22 mouse cellular contexts compared by ENCODE assay signal in the genomic region with DNA sequence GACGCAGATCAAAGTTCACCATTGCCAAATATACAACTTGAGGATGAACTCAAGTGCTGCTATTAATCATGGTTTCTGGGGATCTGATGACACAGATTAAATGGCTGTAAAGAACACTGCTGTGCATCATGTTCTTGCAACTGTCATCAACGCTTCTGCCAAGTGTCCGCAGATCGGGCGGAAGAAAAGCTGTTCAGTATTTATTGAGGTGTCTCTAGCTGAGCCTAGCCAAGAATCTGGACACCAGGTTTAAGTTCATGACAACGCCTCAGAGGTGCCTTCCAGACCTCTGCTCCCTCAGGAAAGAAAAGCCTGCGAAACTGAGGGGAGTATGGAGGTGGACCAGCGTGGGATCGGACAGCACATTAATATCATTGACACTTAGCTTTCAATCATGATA. TPM values are rescaled to one million over a fixed set of nuclear protein-coding genes. Genes with fewer than 3 reads are reported as not detected.
DNase-seq lines count a peak whose midpoint lies in the region; ATAC-seq and TF ChIP-seq lines count a peak whose summit lies in the region.
"Had no signal": no experiment of that assay in that cellular context is flagged by ENCODE, and none has a peak within 500 bp of the region (broad histone marks: within the 10 kb centered on the region; RNA-seq: fewer than 3 reads in every experiment).

No protein-coding gene starts in this region.

- 74% methylated on average over 9 of the region's 9 CpGs for WGBS in hindbrain, postnatal 0 days
- WGBS in hindbrain, embryonic 14.5 days = 88% methylated on average over 9 of the region's 9 CpGs
- 93% methylated on average over 9 of the region's 9 CpGs for WGBS in midbrain, embryonic 11.5 days
- WGBS in midbrain, embryonic 16.5 days = 93% methylated on average over 9 of the region's 9 CpGs

- H3K27me3 ChIP-seq in hindbrain, postnatal 0 days (ENCODE audit: insufficient read depth, low read length) = no peaks in the 10 kb centered on the region
- H3K27me3 ChIP-seq in hindbrain, embryonic 14.5 days (ENCODE audit: control insufficient read depth, insufficient read depth, low read length) = no peaks in the 10 kb centered on the region
- no peaks in the 10 kb centered on the region for H3K27me3 ChIP-seq in midbrain, embryonic 11.5 days (ENCODE audit: control insufficient read depth, insufficient read depth, low read length)
- no peaks in the 10 kb centered on the region for H3K27me3 ChIP-seq in midbrain, embryonic 16.5 days (ENCODE audit: control insufficient read depth, insufficient read depth, low read depth, low read length)
- H3K27me3 ChIP-seq: embryonic facial prominence, embryonic 12.5 days; forebrain, embryonic 13.5 days; forebrain, embryonic 15.5 days had no signal

- no peak for ATAC-seq in hindbrain, postnatal 0 days
- ATAC-seq in hindbrain, embryonic 14.5 days (ENCODE audit: low FRiP score) = no peak
- no peak for ATAC-seq in midbrain, embryonic 11.5 days (ENCODE audit: low FRiP score)
- no peak for ATAC-seq in midbrain, embryonic 16.5 days
- ATAC-seq: activated CD4-positive, CD25-positive, alpha-beta regulatory T cell, adult 4 months; forebrain, embryonic 13.5 days; forebrain, embryonic 15.5 days; forebrain, postnatal 0 days had no signal

- H3K9ac ChIP-seq in hindbrain, postnatal 0 days (replicated peaks; ENCODE audit: low read length) = no peak overlapping the region
- H3K9ac ChIP-seq in hindbrain, embryonic 14.5 days = no peak overlapping the region
- no peak overlapping the region for H3K9ac ChIP-seq in midbrain, embryonic 11.5 days (ENCODE audit: low read length)
- H3K9ac ChIP-seq in midbrain, embryonic 16.5 days (ENCODE audit: low read depth, low read length) = no peak overlapping the region
- H3K9ac ChIP-seq: embryonic facial prominence, embryonic 12.5 days; forebrain, embryonic 13.5 days; forebrain, embryonic 15.5 days; forebrain, postnatal 0 days had no signal

- no peak overlapping the region for H3K27ac ChIP-seq in hindbrain, postnatal 0 days
- H3K27ac ChIP-seq in hindbrain, embryonic 14.5 days = no peak overlapping the region
- H3K27ac ChIP-seq in midbrain, embryonic 11.5 days (ENCODE audit: low read depth, low read length) = no peak overlapping the region
- no peak overlapping the region for H3K27ac ChIP-seq in midbrain, embryonic 16.5 days (ENCODE audit: low read length)
- H3K27ac ChIP-seq: embryonic facial prominence, embryonic 10.5 days; embryonic facial prominence, embryonic 12.5 days; forebrain, embryonic 13.5 days; forebrain, embryonic 15.5 days had no signal

- no peaks in the 10 kb centered on the region for H3K4me1 ChIP-seq in hindbrain, postnatal 0 days (ENCODE audit: insufficient read depth, low read length)
- no peaks in the 10 kb centered on the region for H3K4me1 ChIP-seq in hindbrain, embryonic 14.5 days (replicated peaks; ENCODE audit: control insufficient read depth, insufficient read depth, low read length)
- no peaks in the 10 kb centered on the region for H3K4me1 ChIP-seq in midbrain, embryonic 11.5 days (ENCODE audit: control insufficient read depth, insufficient read depth, low read length)
- H3K4me1 ChIP-seq in midbrain, embryonic 16.5 days (ENCODE audit: control insufficient read depth, insufficient read depth, low read length) = no peaks in the 10 kb centered on the region
- H3K4me1 ChIP-seq: forebrain, embryonic 13.5 days; forebrain, embryonic 15.5 days had no signal

- H3K4me2 ChIP-seq in hindbrain, postnatal 0 days (ENCODE audit: low read depth, low read length) = no peak overlapping the region
- no peak overlapping the region for H3K4me2 ChIP-seq in hindbrain, embryonic 14.5 days (replicated peaks)
- no peak overlapping the region for H3K4me2 ChIP-seq in midbrain, embryonic 11.5 days
- no peak overlapping the region for H3K4me2 ChIP-seq in midbrain, embryonic 16.5 days (ENCODE audit: low read length)
- H3K4me2 ChIP-seq: embryonic facial prominence, embryonic 12.5 days; forebrain, embryonic 13.5 days; forebrain, embryonic 15.5 days had no signal

- TF ChIP-seq CTCF in hindbrain, postnatal 0 days (IDR thresholded peaks at IDR 0.05; ENCODE audit: low read depth) = no peak

- no peaks in the 10 kb centered on the region for H3K9me3 ChIP-seq in hindbrain, postnatal 0 days (ENCODE audit: low read length)
- H3K9me3 ChIP-seq in hindbrain, embryonic 14.5 days (ENCODE audit: control insufficient read depth, low read length) = no peaks in the 10 kb centered on the region
- H3K9me3 ChIP-seq in midbrain, embryonic 11.5 days (ENCODE audit: control insufficient read depth, low read length) = no peaks in the 10 kb centered on the region
- no peaks in the 10 kb centered on the region for H3K9me3 ChIP-seq in midbrain, embryonic 16.5 days (replicated peaks; ENCODE audit: control insufficient read depth, low read length, poor library complexity, severe bottlenecking)
- H3K9me3 ChIP-seq: embryonic facial prominence, embryonic 10.5 days; embryonic facial prominence, embryonic 12.5 days; forebrain, embryonic 13.5 days; forebrain, embryonic 15.5 days had no signal

- no peaks in the 10 kb centered on the region for H3K36me3 ChIP-seq in hindbrain, postnatal 0 days (ENCODE audit: insufficient read depth, low read length)
- no peaks in the 10 kb centered on the region for H3K36me3 ChIP-seq in hindbrain, embryonic 14.5 days (replicated peaks; ENCODE audit: control insufficient read depth, insufficient read depth)
- no peaks in the 10 kb centered on the region for H3K36me3 ChIP-seq in midbrain, embryonic 11.5 days (ENCODE audit: control insufficient read depth, insufficient read depth, low read length)
- H3K36me3 ChIP-seq in midbrain, embryonic 16.5 days (ENCODE audit: control insufficient read depth, insufficient read depth, low read length) = no peaks in the 10 kb centered on the region
- H3K36me3 ChIP-seq: embryonic facial prominence, embryonic 10.5 days; embryonic facial prominence, embryonic 12.5 days; forebrain, embryonic 15.5 days had no signal

- DNase-seq in cerebellum, postnatal 14 days = peak; percentile 33 to 43
- DNase-seq in cerebellum, adult 11-12 months = no peak
- DNase-seq in hindbrain, postnatal 0 days (ENCODE audit: low spot score) = peak; percentile 21
- no peak for DNase-seq in hindbrain, embryonic 14.5 days (ENCODE audit: low spot score)
- peak; percentile 60 for DNase-seq in midbrain, embryonic 11.5 days (ENCODE audit: low spot score, missing footprints)
- peak; percentile 10 for DNase-seq in skeletal muscle tissue, adult 2 months (ENCODE audit: low read depth, low spot score)
- no peak for DNase-seq in T-cell, adult 2 months (ENCODE audit: low spot score)
- DNase-seq: adrenal gland, adult 8-10 months; adrenal gland, postnatal 14 days; adrenal gland, postnatal 36 days; cerebellum, adult 11 months; cerebellum, adult 2 months; cerebellum, adult 9-10 months; cerebellum, postnatal 25 days; forebrain, postnatal 0 days had no signal

- no peak overlapping the region for H3K4me3 ChIP-seq in hindbrain, postnatal 0 days (ENCODE audit: low read length)
- no peak overlapping the region for H3K4me3 ChIP-seq in hindbrain, embryonic 14.5 days (replicated peaks; ENCODE audit: low read length)
- no peak overlapping the region for H3K4me3 ChIP-seq in midbrain, embryonic 11.5 days (ENCODE audit: low read depth, low read length)
- H3K4me3 ChIP-seq in midbrain, embryonic 16.5 days (ENCODE audit: low read depth, low read length) = no peak overlapping the region
- H3K4me3 ChIP-seq: embryonic facial prominence, embryonic 10.5 days; embryonic facial prominence, embryonic 12.5 days; forebrain, embryonic 13.5 days; forebrain, embryonic 15.5 days had no signal

RNA-seq across cellular contexts. Expression of a gene that starts 44.1 kb away (rescaled TPM):
- total RNA-seq in hindbrain, postnatal 0 days (2014; rRNA removed) = 3.3 and 5.9 TPM in 2 replicates
- polyA plus RNA-seq in hindbrain, postnatal 0 days (2015; fragmentation: Nextera tagmentation; extraction: Ambion mirVana) = 1.2 and 1.7 TPM in 2 replicates
- 1.4 and 1.8 TPM in 2 replicates for polyA plus RNA-seq in hindbrain, embryonic 14.5 days (2014; fragmentation: Nextera tagmentation; extraction: Ambion mirVana)
- 5.5 and 5.6 TPM in 2 replicates for polyA plus RNA-seq in midbrain, embryonic 11.5 days (2014; fragmentation: Nextera tagmentation; extraction: Ambion mirVana)
- 1.3 and 2.1 TPM in 2 replicates for polyA plus RNA-seq in midbrain, embryonic 16.5 days (2015; fragmentation: Nextera tagmentation; extraction: Ambion mirVana)
- total RNA-seq: MEL had no signal
- polyA plus RNA-seq: activated CD4-positive, CD25-positive, alpha-beta regulatory T cell, adult 4 months had no signal

Comparison
In these comparisons a context has a peak if more than half of its experiments do, and no peak if none do; other contexts are left out.
1. DNase-seq: peak in cerebellum, postnatal 14 days (2 of 2), hindbrain, postnatal 0 days (single experiment), midbrain, embryonic 11.5 days (single experiment) and skeletal muscle tissue, adult 2 months (single experiment); none in cerebellum, adult 11-12 months (single experiment), hindbrain, embryonic 14.5 days (single experiment) and T-cell, adult 2 months (single experiment).